Mouse (Mus musculus): ENCODE data around the gene Arxes2. TPM values are rescaled to one million over a fixed set of nuclear protein-coding genes. Genes with fewer than 3 reads are reported as not detected.
"Not testable (repeated sequence)": the region's sequence is repeated elsewhere in the genome, so short reads cannot be mapped to it uniquely, and the experiment has no call there.

Gene Arxes2
- polyA plus RNA-seq, 1 experiment from 2014 or later: 54.0 TPM

DNA sequence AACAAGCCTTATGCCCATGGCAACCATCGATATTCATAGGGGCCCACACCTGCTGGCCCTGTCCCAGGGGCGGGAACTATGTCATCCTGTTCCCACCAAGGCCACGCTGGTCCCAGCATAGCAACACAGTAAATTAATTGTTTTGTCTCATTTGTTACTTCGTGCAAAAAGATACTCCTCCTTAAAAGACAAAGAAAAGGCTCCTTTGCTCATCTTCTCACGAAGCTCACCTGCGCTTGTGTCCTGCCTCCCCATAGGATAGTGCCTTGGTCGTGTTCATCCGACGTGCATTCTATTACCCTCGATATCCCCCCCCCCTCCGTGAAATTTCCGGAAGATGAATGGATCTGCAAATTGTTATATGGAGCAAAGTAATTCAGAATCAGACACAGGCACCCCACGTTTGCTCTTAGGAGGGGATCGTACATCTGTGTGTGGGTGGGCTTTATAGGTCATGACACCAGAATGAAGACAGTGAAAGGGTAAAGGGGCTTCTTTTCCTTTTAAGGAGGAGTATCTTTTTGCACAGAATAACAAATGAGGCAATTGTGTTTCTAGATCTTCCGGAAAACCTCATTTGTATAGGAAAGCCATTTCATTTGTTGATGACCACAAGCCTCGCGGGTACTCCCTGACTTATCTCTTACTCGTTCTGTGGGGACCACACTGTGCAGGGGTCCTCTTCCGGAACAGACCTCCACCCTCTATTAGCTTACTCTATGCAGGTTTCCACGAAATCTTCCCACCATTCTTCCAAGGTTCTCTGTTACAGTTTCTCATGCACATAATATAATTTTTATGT lies 19.0 kb upstream of the Arxes2 start:
- no peaks in the 10 kb centered on the region for H3K36me3 ChIP-seq
- no peak overlapping the region for H3K9ac ChIP-seq
- ATAC-seq (ENCODE audit: insufficient number of reproducible peaks, low FRiP score, low TSS enrichment, low read depth): no peak
- H3K27me3 ChIP-seq: no peaks in the 10 kb centered on the region
- no peak overlapping the region for H3K27ac ChIP-seq (replicated peaks)
- no peaks in the 10 kb centered on the region for H3K9me3 ChIP-seq (replicated peaks)
- 57% methylated on average over 20 of the region's 20 CpGs for WGBS
- H3K4me2 ChIP-seq (replicated peaks): no peak overlapping the region
- H3K4me3 ChIP-seq (replicated peaks): no peak overlapping the region
- H3K4me1 ChIP-seq: no peaks in the 10 kb centered on the region

GRCm38 (mm10) chrX:135975226-135975552 lies 18.4 kb upstream of the Arxes2 start:
- H3K27me3 ChIP-seq: no peaks in the 10 kb centered on the region
- no peaks in the 10 kb centered on the region for H3K4me1 ChIP-seq
- no peak overlapping the region for H3K4me2 ChIP-seq (replicated peaks)
- H3K9me3 ChIP-seq (replicated peaks): no peaks in the 10 kb centered on the region
- H3K27ac ChIP-seq (replicated peaks): no peak overlapping the region
- H3K4me3 ChIP-seq (replicated peaks): no peak overlapping the region
- no peak overlapping the region for H3K9ac ChIP-seq
- no peaks in the 10 kb centered on the region for H3K36me3 ChIP-seq
- no peak for ATAC-seq (ENCODE audit: insufficient number of reproducible peaks, low FRiP score, low TSS enrichment, low read depth)
- 22% methylated on average over 8 of the region's 8 CpGs for WGBS

- ATAC-seq (ENCODE audit: insufficient number of reproducible peaks, low FRiP score, low TSS enrichment, low read depth): no peak
- Histone ChIP-seq H3K9me3 (replicated peaks) (no peaks in the 10 kb centered on the region), H3K27ac (replicated peaks) (no peak overlapping the region), H3K4me2 (replicated peaks) (no peak overlapping the region), H3K4me1 (no peaks in the 10 kb centered on the region), H3K9ac (no peak overlapping the region), H3K27me3 (no peaks in the 10 kb centered on the region), H3K36me3 (no peaks in the 10 kb centered on the region), H3K4me3 (replicated peaks) (no peak overlapping the region)
- 73% methylated on average over 6 of the region's 6 CpGs for WGBS
Observed at GRCm38 (mm10) chrX:135984539-135985260, 8.9 kb upstream of the Arxes2 start.

- Histone ChIP-seq H3K36me3 (no peaks in the 10 kb centered on the region), H3K4me2 (replicated peaks) (no peak overlapping the region), H3K4me3 (replicated peaks) (no peak overlapping the region), H3K27me3 (no peaks in the 10 kb centered on the region), H3K9me3 (replicated peaks) (no peaks in the 10 kb centered on the region), H3K9ac (no peak overlapping the region), H3K4me1 (no peaks in the 10 kb centered on the region), H3K27ac (replicated peaks) (no peak overlapping the region)
- ATAC-seq (ENCODE audit: insufficient number of reproducible peaks, low FRiP score, low TSS enrichment, low read depth): no peak
- WGBS: 93% methylated on average over 3 of the region's 3 CpGs
Observed at GRCm38 (mm10) chrX:135986267-135986666, 7.4 kb upstream of the Arxes2 start.

- Histone ChIP-seq H3K27me3 (no peaks in the 10 kb centered on the region), H3K4me2 (replicated peaks) (no peak overlapping the region), H3K9me3 (replicated peaks) (no peaks in the 10 kb centered on the region), H3K27ac (replicated peaks) (no peak overlapping the region), H3K4me3 (replicated peaks) (no peak overlapping the region), H3K36me3 (no peaks in the 10 kb centered on the region), H3K9ac (no peak overlapping the region), H3K4me1 (no peaks in the 10 kb centered on the region)
- no peak for ATAC-seq (ENCODE audit: insufficient number of reproducible peaks, low FRiP score, low TSS enrichment, low read depth)
- WGBS: 80% methylated on average over 2 of the region's 2 CpGs
Observed at GRCm38 (mm10) chrX:135990661-135991060, 3.0 kb upstream of the Arxes2 start.

DNA sequence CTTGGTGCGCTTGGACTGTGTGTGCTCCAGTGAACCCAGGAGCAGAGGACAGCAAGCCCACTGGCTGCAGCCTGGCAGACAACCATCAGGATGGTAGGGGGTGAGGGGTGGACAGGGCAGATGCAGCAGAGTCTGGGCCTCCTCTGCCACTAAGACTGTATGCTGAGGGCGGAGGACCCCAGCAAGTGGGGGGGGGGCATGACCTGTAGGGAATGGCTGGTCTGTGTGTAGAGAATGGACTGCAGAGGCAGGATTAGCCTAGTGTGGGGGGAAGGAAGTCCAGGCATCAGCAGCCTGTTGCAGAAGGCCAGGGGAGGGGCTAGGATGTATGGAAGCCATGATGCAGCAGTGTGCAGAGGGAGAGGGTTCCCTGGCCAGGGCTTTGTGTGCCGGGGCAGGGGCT lies 431 bp upstream of the Arxes2 start:
- H3K4me3 ChIP-seq (replicated peaks); H3K9ac ChIP-seq; H3K4me1 ChIP-seq; H3K27me3 ChIP-seq; H3K27ac ChIP-seq (replicated peaks); H3K4me2 ChIP-seq (replicated peaks); H3K36me3 ChIP-seq; H3K9me3 ChIP-seq (replicated peaks): not testable (repeated sequence)
- whole genome bisulfite sequencing: 48% methylated on average over 2 of the region's 3 CpGs
- peak; percentile 80 for ATAC-seq (ENCODE audit: insufficient number of reproducible peaks, low FRiP score, low TSS enrichment, low read depth)

DNA sequence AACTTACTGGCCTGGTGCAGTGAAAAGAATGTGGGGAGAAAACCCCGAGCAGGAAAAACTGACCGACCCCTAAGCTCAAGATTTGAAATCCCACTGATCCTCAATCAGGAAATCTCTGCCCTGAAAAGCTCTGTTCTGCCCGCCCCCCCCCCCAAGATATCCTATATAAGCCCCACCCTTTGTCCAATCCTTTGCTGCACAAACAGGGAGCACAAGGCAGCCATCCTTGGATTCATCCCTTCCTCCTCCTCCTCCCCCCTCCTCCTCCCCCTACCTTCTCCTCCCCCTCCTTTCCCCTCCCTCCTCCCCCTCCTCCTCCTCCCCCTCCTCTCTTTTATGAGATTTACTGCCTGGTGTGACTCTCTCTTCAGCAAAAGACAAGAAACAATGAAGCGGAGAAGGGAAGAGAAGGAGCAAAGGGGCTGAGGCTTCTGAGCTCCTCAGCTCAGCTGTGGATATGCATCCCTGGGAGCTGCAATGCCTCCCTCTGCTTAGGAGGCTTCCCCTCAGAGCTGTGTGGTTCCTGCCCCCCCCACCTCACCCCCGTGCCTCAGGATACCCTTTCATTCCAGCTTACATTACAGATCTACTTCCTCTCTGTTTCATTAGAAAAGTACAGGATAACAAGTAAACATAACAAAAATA lies 13.7 kb downstream of the Arxes2 start:
- H3K4me1 ChIP-seq: no peaks in the 10 kb centered on the region
- 40% methylated on average over 4 of the region's 5 CpGs for WGBS
- no peak overlapping the region for H3K4me2 ChIP-seq (replicated peaks)
- no peaks in the 10 kb centered on the region for H3K36me3 ChIP-seq
- H3K27me3 ChIP-seq: no peaks in the 10 kb centered on the region
- H3K27ac ChIP-seq (replicated peaks): no peak overlapping the region
- no peak overlapping the region for H3K4me3 ChIP-seq (replicated peaks)
- no peak for ATAC-seq (ENCODE audit: insufficient number of reproducible peaks, low FRiP score, low TSS enrichment, low read depth)
- H3K9me3 ChIP-seq (replicated peaks): no peaks in the 10 kb centered on the region
- H3K9ac ChIP-seq: no peak overlapping the region

- no peak for ATAC-seq (ENCODE audit: insufficient number of reproducible peaks, low FRiP score, low TSS enrichment, low read depth)
- WGBS: 25% methylated on average over 2 of the region's 2 CpGs
Observed at GRCm38 (mm10) chrX:136014392-136014791, 20.8 kb downstream of the Arxes2 start.

GRCm38 (mm10) chrX:136030331-136030730 lies 36.7 kb downstream of the Arxes2 start:
- no peak overlapping the region for H3K4me3 ChIP-seq (replicated peaks)
- WGBS: 70% methylated on average over 1 of the region's 1 CpGs
- no peak overlapping the region for H3K4me2 ChIP-seq (replicated peaks)
- no peaks in the 10 kb centered on the region for H3K36me3 ChIP-seq
- H3K27ac ChIP-seq (replicated peaks): no peak overlapping the region
- H3K9me3 ChIP-seq (replicated peaks): no peaks in the 10 kb centered on the region
- no peak for ATAC-seq (ENCODE audit: insufficient number of reproducible peaks, low FRiP score, low TSS enrichment, low read depth)
- no peaks in the 10 kb centered on the region for H3K4me1 ChIP-seq
- no peak overlapping the region for H3K9ac ChIP-seq
- H3K27me3 ChIP-seq: peaks cover 3% of the 10 kb centered on the region; the same call in 1 of the 2 replicates

More at GRCm38 (mm10) chrX:136014392-136014791, 20.8 kb downstream of the Arxes2 start:
- H3K9me3 ChIP-seq (replicated peaks): no peaks in the 10 kb centered on the region
- no peak overlapping the region for H3K9ac ChIP-seq
- H3K4me1 ChIP-seq: no peaks in the 10 kb centered on the region
- H3K27ac ChIP-seq (replicated peaks): no peak overlapping the region
- no peak overlapping the region for H3K4me3 ChIP-seq (replicated peaks)
- no peak overlapping the region for H3K4me2 ChIP-seq (replicated peaks)
- H3K27me3 ChIP-seq: no peaks in the 10 kb centered on the region
- H3K36me3 ChIP-seq: no peaks in the 10 kb centered on the region

DNA sequence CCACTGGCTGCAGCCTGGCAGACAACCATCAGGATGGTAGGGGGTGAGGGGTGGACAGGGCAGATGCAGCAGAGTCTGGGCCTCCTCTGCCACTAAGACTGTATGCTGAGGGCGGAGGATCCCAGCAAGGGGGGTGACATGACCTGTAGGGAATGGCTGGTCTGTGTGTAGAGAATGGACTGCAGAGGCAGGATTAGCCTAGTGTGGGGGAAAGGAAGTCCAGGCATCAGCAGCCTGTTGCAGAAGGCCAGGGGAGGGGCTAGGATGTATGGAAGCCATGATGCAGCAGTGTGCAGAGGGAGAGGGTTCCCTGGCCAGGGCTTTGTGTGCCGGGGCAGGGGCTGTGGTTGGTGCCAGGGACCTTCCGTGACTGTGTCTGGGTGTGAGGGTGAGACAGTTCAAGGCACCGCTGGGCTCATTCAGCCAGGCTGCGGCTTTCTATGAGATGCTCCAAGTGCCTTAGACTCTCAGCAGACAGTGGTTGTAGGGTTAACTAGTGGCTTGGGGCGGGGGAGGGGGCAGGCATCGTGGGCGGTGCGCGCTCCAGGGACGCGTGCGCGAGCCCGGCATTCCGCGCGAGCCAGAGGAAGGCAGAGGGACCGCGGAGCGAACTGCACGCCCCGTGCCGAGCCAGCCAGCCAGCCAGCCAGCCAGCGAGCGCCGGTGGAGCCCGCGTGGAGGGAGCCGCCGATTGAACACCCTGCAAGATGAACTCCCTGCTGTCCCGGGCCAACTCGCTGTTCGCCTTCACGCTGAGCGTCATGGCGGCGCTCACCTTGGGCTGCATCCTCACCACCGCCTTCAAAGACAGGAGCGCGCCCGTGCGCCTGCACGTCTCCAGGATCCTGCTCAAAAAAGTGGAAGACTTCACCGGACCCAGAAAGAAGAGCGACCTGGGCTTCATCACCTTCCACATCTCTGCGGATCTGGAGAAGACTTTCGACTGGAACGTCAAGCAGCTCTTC lies 39.5 kb downstream of the Arxes2 start, which contains the start of gene Arxes1:
TSS of gene Arxes1 (plus strand) at position 569 of the 965 bp plus-strand sequence.
- not testable (repeated sequence) for H3K36me3 ChIP-seq; H3K9ac ChIP-seq; H3K27ac ChIP-seq (replicated peaks); H3K9me3 ChIP-seq (replicated peaks); H3K27me3 ChIP-seq; H3K4me1 ChIP-seq
- H3K4me2 ChIP-seq (replicated peaks): peak within 1 kb of the TSS; percentile 36
- 14% methylated on average over 16 of the region's 49 CpGs for WGBS
- ATAC-seq (ENCODE audit: insufficient number of reproducible peaks, low FRiP score, low TSS enrichment, low read depth): peak; percentile 93
- peak within 1 kb of the TSS; percentile 24 for H3K4me3 ChIP-seq (replicated peaks)

Measured in embryonic facial prominence, embryonic 15.5 days (tissue).